Mouse (Mus musculus) limb, embryonic 11.5 days (tissue): ENCODE data around the gene Mapk12. TPM values are rescaled to one million over a fixed set of nuclear protein-coding genes. Genes with fewer than 3 reads are reported as not detected.

Experiments
- ATAC-seq: fragments of 200-750 bp; cut with Nextera tagmentation; 2 replicates; pipeline ENCODE4 v1.8.0; 2017; ENCODE audit warnings: low read depth; ENCODE audit not compliant: insufficient number of reproducible peaks, low FRiP score, low TSS enrichment
- DNase-seq: peaks from one replicate; pipeline ENCODE4 v3.0.0-alpha.2; 2015; ENCODE audit warnings: low spot score
- H3K27ac ChIP-seq: fragments of 300-500 bp; sonication (generic); replicated peaks from 2 replicates; pipeline ENCODE4 v1.5.1; 2014; ENCODE audit warnings: low read depth, mild to moderate bottlenecking, low read length
- H3K27me3 ChIP-seq: fragments of 300-500 bp; sonication (generic); 2 replicates; pipeline ENCODE4 v1.6.1; 2014; ENCODE audit warnings: mild to moderate bottlenecking, low read length, mixed read lengths; ENCODE audit not compliant: control insufficient read depth, insufficient read depth
- H3K36me3 ChIP-seq: fragments of 300-500 bp; sonication (generic); 2 replicates; pipeline ENCODE4 v1.6.1; 2014; ENCODE audit warnings: mild to moderate bottlenecking, low read length, moderate library complexity, mixed read lengths; ENCODE audit not compliant: control insufficient read depth, insufficient read depth
- H3K4me1 ChIP-seq: fragments of 300-500 bp; sonication (generic); 2 replicates; pipeline ENCODE4 v1.6.1; 2014; ENCODE audit warnings: low read length, mixed read lengths; ENCODE audit not compliant: control insufficient read depth, insufficient read depth
- H3K4me2 ChIP-seq: fragments of 300-500 bp; sonication (generic); 2 replicates; pipeline ENCODE4 v1.6.1; 2014; ENCODE audit warnings: low read depth, mild to moderate bottlenecking, moderate library complexity; ENCODE audit not compliant: severe bottlenecking
- H3K4me3 ChIP-seq: fragments of 300-500 bp; sonication (generic); 2 replicates; pipeline ENCODE4 v1.5.1; 2014; ENCODE audit warnings: low read depth, low read length
- H3K9ac ChIP-seq: fragments of 300-500 bp; sonication (generic); 2 replicates; pipeline ENCODE4 v1.6.1; 2014; ENCODE audit warnings: mild to moderate bottlenecking, low read length
- H3K9me3 ChIP-seq: fragments of 300-500 bp; sonication (generic); 2 replicates; pipeline ENCODE4 v1.6.1; 2016; ENCODE audit warnings: low read length; ENCODE audit not compliant: control insufficient read depth
- WGBS: fragments of 180-500 bp; shearing (Covaris S2); extraction: QIAGEN DNeasy Blood & Tissue Kit; methylation state at CpG from one replicate; pipeline ENCODE4 v1.1.7; 2014; 5-methylcytosine and 5-hydroxymethylcytosine counted together
- microRNA-seq: library from miRNA; unstranded; fragments of <30 nt; microRNA quantifications from one replicate; pipeline ENCODE4, GENCODE M21; 2016
- polyA plus RNA-seq: library from polyadenylated mRNA; unstranded; fragments of >200 nt; fragmentation: Nextera tagmentation; extraction: Ambion mirVana; gene quantifications from 2 replicates; pipeline ENCODE4 v1.2.1, GENCODE M21; 2014

Gene Mapk12
- polyA plus RNA-seq, 1 experiment from 2014 or later: 15.2 TPM

DNA sequence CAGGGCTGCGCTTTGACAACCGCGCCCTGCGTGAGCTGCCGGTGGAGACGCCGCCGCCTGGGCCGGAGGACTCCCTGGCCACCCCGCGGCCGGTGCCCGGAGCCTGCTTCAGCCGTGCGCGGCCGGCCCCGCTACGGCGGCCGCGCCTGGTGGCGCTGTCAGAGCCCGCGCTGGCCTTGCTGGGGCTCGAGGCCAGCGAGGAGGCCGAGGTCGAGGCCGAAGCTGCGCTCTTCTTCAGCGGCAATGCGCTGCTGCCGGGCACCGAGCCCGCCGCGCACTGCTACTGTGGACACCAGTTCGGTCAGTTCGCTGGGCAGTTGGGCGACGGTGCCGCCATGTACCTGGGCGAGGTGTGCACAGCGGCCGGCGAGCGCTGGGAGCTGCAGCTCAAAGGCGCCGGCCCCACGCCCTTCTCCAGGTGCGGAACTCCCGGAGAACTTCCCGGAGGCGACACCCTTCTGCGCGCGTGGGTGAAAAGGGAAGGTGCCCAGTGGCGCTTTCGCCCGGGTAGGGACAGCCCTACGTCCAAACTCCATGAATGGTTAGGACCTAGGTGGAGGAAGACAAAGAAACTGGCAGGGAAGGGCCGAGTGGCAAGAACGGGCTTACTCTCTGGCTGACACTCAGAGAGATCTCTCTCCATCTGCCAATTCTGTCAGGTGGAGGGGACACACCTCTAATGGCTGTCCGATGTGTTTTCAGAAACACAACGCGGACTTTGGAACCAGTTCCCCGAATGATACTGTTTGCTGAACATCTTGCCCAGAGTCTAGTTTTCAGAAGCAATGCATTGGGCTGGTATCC lies 51.1 kb downstream of the Mapk12 start:
- Histone ChIP-seq H3K4me3 (peak overlapping the region; percentile 74), H3K9me3 (no peaks in the 10 kb centered on the region), H3K27ac (no peak overlapping the region), H3K27me3 (no peaks in the 10 kb centered on the region), H3K4me1 (peaks cover 9% of the 10 kb centered on the region; the same call in 1 of the 2 replicates), H3K4me2 (peak overlapping the region; percentile 64), H3K9ac (peak overlapping the region; percentile 78), H3K36me3 (peaks cover 12% of the 10 kb centered on the region)
- no peak for DNase-seq
- peak; percentile 27; the same call in 1 of the 2 replicates for ATAC-seq
- WGBS: 3% methylated on average over 68 of the region's 68 CpGs

- Histone ChIP-seq H3K27ac (no peak within 1 kb of the TSS), H3K4me2 (peak within 1 kb of the TSS; percentile 64), H3K4me1 (peaks cover 9% of the 10 kb centered on the region; the same call in 1 of the 2 replicates), H3K9ac (peak within 1 kb of the TSS; percentile 78), H3K27me3 (no peaks in the 10 kb centered on the region), H3K36me3 (peaks cover 6% of the 10 kb centered on the region), H3K4me3 (peak within 1 kb of the TSS; percentile 74), H3K9me3 (no peaks in the 10 kb centered on the region)
- 2% methylated on average over 38 of the region's 38 CpGs for WGBS
- ATAC-seq (peak; percentile 86), DNase-seq (peak; percentile 91)
Observed at GRCm38 (mm10) chr15:89088607-89089247, 51.8 kb downstream of the Mapk12 start, which contains the start of gene Selenoo. TSS of gene Selenoo (plus strand) at chr15:89089084.

DNA sequence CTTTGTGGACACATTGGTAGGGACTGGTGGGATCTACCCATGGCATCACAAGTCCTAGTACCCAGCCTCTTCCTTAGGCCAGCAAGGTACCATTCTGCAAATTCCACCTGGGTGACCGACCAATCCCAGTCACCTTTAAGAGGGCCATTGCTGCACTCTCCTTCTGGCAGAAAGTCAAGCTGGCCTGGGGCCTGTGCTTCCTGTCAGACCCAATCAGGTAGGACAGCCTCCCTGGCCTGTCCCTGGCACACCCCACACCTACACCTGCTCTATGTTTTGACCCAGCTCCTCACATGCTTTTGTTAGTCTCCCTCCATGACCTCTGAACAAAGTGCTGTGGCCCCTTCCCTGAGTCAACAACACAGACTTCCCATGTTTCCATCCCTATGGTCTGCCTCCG lies 55.7 kb downstream of the Mapk12 start:
- Histone ChIP-seq H3K27ac (no peak overlapping the region), H3K4me3 (no peak overlapping the region), H3K9me3 (no peaks in the 10 kb centered on the region), H3K36me3 (peaks cover 7% of the 10 kb centered on the region), H3K9ac (no peak overlapping the region), H3K27me3 (no peaks in the 10 kb centered on the region), H3K4me1 (peaks cover 6% of the 10 kb centered on the region; the same call in 1 of the 2 replicates), H3K4me2 (no peak overlapping the region)
- 90% methylated on average over 2 of the region's 2 CpGs for WGBS
- DNase-seq (no peak), ATAC-seq (no peak)

DNA sequence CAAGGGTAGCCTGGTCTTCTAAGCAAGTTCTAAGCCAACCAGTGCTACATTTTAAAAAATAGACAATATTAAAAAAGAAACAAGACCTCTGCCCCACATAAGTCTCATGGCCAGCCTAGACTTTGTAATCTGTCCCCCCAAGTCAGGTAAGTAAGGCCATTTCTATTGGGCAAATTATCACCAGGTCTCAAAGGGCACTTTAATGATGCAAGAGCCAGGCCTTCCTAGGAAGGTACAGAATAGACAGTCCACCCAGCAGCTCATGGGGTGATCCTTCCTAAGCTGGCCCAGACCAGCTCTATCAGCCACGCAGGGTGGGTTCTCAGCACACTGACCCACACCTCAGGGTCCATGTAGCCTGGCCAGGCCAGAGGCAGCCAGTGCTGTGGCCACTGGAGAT lies 56.6 kb downstream of the Mapk12 start:
- Histone ChIP-seq H3K4me2 (no peak overlapping the region), H3K4me1 (0 out of 2 replicates have a peak, but pooled peaks cover 5% of the 10 kb centered on the region), H3K9me3 (no peaks in the 10 kb centered on the region), H3K4me3 (no peak overlapping the region), H3K36me3 (peaks cover 7% of the 10 kb centered on the region), H3K9ac (no peak overlapping the region), H3K27ac (no peak overlapping the region), H3K27me3 (no peaks in the 10 kb centered on the region)
- WGBS: 96% methylated on average over 1 of the region's 1 CpGs
- ATAC-seq (no peak), DNase-seq (no peak)

Small RNAs within 50 kb of the gene (microRNA-seq; reads per million reads assigned to microRNA genes)
- gene Mir6958: 7.0 reads per million, percentile 16 among the genes with 10 or more reads in this experiment
- gene Mir7118: not detected

Other genes with a start within 250 kb of the Mapk12 start
- gene Ttll8, start 186.3 kb downstream of the Mapk12 start, polyA plus RNA-seq: not detected in 2 replicates
- gene Mlc1, start 161.7 kb downstream of the Mapk12 start, polyA plus RNA-seq: not detected in 2 replicates
- gene Mov10l1, start 157.8 kb downstream of the Mapk12 start, polyA plus RNA-seq: not detected in 2 replicates
- gene Panx2, start 81.0 kb downstream of the Mapk12 start, polyA plus RNA-seq: 0.20 and 0.37 TPM in 2 replicates
- gene Trabd, start 65.6 kb downstream of the Mapk12 start, polyA plus RNA-seq: 46.9 and 49.0 TPM in 2 replicates
- gene Selenoo, start 51.6 kb downstream of the Mapk12 start, polyA plus RNA-seq: 15.4 and 16.9 TPM in 2 replicates
- 22.6 and 23.5 TPM in 2 replicates for gene Tubgcp6, start 17.6 kb downstream of the Mapk12 start, polyA plus RNA-seq
- 9.1 and 9.8 TPM in 2 replicates for gene Hdac10, start 12.0 kb downstream of the Mapk12 start, polyA plus RNA-seq
- 15.3 and 16.6 TPM in 2 replicates for gene Mapk11, start 8.9 kb upstream of the Mapk12 start, polyA plus RNA-seq
- gene Plxnb2, start 40.1 kb upstream of the Mapk12 start, polyA plus RNA-seq: 122 and 125 TPM in 2 replicates
- 19.4 and 19.8 TPM in 2 replicates for gene Dennd6b, start 55.8 kb upstream of the Mapk12 start, polyA plus RNA-seq
- 22.7 and 23.4 TPM in 2 replicates for gene Ppp6r2, start 70.8 kb upstream of the Mapk12 start, polyA plus RNA-seq
- 60.2 and 62.8 TPM in 2 replicates for gene Sbf1, start 174.6 kb upstream of the Mapk12 start, polyA plus RNA-seq
- not detected in 2 replicates for gene Adm2, start 182.0 kb upstream of the Mapk12 start, polyA plus RNA-seq
- gene Miox, start 193.7 kb upstream of the Mapk12 start, polyA plus RNA-seq: not detected in 2 replicates
- 31.6 and 32.1 TPM in 2 replicates for gene Lmf2, start 215.0 kb upstream of the Mapk12 start, polyA plus RNA-seq
- 176 and 180 TPM in 2 replicates for gene Ncaph2, start 215.0 kb upstream of the Mapk12 start, polyA plus RNA-seq
- 4.9 and 6.3 TPM in 2 replicates for gene Sco2, start 233.1 kb upstream of the Mapk12 start, polyA plus RNA-seq
- gene Tymp, start 236.3 kb upstream of the Mapk12 start, polyA plus RNA-seq: 1.9 and 2.2 TPM in 2 replicates
- 0.34 TPM in 1 of 2 replicates, not detected in the other for gene Odf3b, start 238.6 kb upstream of the Mapk12 start, polyA plus RNA-seq
- not detected in 2 replicates for gene Klhdc7b, start 244.2 kb upstream of the Mapk12 start, polyA plus RNA-seq